Mouse (Mus musculus) frontal cortex, adult (tissue): ENCODE measurements at regions not wholly inside any gene's neighbourhood (a gene's known extent, or its start where the extent isn't known, plus 50 kb on each side); places are given as distances from the start of the nearest gene placed in this dataset.
A peak's percentile ranks its signal among the peaks of the same experiment; 100 is the strongest.
"Not testable (repeated sequence)": the region's sequence is repeated elsewhere in the genome, so short reads cannot be mapped to it uniquely, and the experiment has no call there.

Experiments
- ATAC-seq: cut with Nextera tagmentation; 2 replicates; pipeline ENCODE4 v1.9.2; 2017; ENCODE audit warnings: mild to moderate bottlenecking, moderate library complexity, mixed read lengths; ENCODE audit not compliant: low TSS enrichment

- not testable (repeated sequence) for ATAC-seq
Observed at GRCm38 (mm10) chr7:106616932-106617331, 63.5 kb downstream of the Olfr693 start.

GRCm38 (mm10) chr7:106612723-106613122, 67.7 kb downstream of the Olfr693 start:
- no peak for ATAC-seq

- no peak for ATAC-seq
Observed at GRCm38 (mm10) chr7:106580424-106580823, 100.0 kb downstream of the Olfr693 start.

- ATAC-seq: not testable (repeated sequence)
Observed at GRCm38 (mm10) chr7:106568251-106568650, 112.1 kb downstream of the Olfr693 start.

GRCm38 (mm10) chr7:106550881-106551575, 129.4 kb downstream of the Olfr693 start:
- peak; percentile 59; the same call in 1 of the 2 replicates for ATAC-seq

- ATAC-seq: not testable (repeated sequence)
Observed at GRCm38 (mm10) chr7:106529433-106530102, 150.8 kb downstream of the Olfr693 start.

- ATAC-seq: not testable (repeated sequence)
Observed at GRCm38 (mm10) chr7:106529023-106529422, 151.4 kb downstream of the Olfr693 start.

- no peak for ATAC-seq
Observed at GRCm38 (mm10) chr7:106494851-106495250, 185.5 kb downstream of the Olfr693 start.
